Mouse (Mus musculus): ENCODE measurements at regions not wholly inside any gene's neighbourhood (a gene's known extent, or its start where the extent isn't known, plus 50 kb on each side); places are given as distances from the start of the nearest gene placed in this dataset.
"Not testable (repeated sequence)": the region's sequence is repeated elsewhere in the genome, so short reads cannot be mapped to it uniquely, and the experiment has no call there.

DNA sequence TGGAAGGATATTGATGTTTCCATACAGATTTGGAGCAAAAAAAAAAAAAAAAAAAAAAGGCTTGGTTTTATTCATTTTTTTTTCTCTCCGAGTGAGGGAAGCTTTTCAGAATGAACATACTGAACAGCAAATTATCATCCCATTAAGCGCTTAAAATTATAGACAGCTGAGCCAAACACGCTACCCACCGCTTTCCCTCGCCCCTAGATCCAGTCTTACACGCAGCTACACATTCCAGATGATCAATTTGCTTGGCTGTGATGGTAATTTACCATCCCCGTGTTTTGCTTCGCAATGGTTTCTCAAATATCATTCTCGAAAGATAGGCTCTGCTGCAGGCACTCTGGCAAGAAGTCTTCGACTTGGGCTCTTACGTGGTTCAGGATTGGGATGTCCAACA, 192.3 kb upstream of the Gm10131 start:
- H3K27ac ChIP-seq (ENCODE audit: low read depth, low read length), result no peak overlapping the region
- no peak overlapping the region for H3K9ac ChIP-seq (replicated peaks; ENCODE audit: low read depth, low read length)
- ATAC-seq (ENCODE audit: low read depth), result no peak
- H3K9me3 ChIP-seq (ENCODE audit: control insufficient read depth, low read length), result no peaks in the 10 kb centered on the region
- H3K36me3 ChIP-seq (ENCODE audit: control insufficient read depth, insufficient read depth, low read length), result no peaks in the 10 kb centered on the region
- 87% methylated on average over 11 of the region's 11 CpGs for WGBS
- H3K27me3 ChIP-seq (ENCODE audit: control insufficient read depth, insufficient read depth, low read length), result no peaks in the 10 kb centered on the region
- no peak overlapping the region for H3K4me2 ChIP-seq (ENCODE audit: low read depth, low read length)
- H3K4me3 ChIP-seq (ENCODE audit: low read depth, low read length), result no peak overlapping the region
- H3K4me1 ChIP-seq (ENCODE audit: control insufficient read depth, insufficient read depth, low read length), result no peaks in the 10 kb centered on the region

DNA sequence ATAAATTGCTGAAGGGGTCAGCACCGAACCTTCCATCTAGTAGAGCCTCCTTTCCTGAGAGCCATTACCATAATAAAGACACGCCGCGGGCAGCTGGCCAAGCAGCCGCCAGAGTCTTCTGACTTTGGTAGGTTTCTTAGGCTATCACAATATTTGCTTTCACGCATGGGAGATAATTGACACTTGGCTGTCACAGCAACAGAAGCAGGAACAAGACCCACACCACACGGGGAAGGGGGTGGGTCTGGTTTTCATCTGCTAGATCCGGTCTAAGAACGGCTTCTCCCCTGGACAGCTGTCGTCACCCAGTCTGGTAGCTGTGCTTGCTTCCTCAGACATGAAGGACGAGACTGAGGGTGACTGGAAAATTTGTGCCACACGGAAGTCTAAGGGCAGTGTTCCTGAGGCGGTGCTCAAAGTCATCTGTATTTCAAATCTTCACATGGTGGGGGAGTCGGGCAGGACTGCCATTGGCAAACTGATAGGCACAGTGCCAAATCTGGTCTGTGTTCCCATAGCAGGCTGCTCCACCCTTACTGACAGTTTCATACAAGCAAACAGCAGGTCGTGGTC, 188.9 kb upstream of the Gm10131 start:
- no peak overlapping the region for H3K4me2 ChIP-seq (ENCODE audit: low read depth, low read length)
- H3K27ac ChIP-seq (ENCODE audit: low read depth, low read length), result no peak overlapping the region
- no peaks in the 10 kb centered on the region for H3K4me1 ChIP-seq (ENCODE audit: control insufficient read depth, insufficient read depth, low read length)
- H3K9me3 ChIP-seq (ENCODE audit: control insufficient read depth, low read length), result no peaks in the 10 kb centered on the region
- WGBS, result 52% methylated on average over 15 of the region's 15 CpGs
- no peaks in the 10 kb centered on the region for H3K36me3 ChIP-seq (ENCODE audit: control insufficient read depth, insufficient read depth, low read length)
- no peaks in the 10 kb centered on the region for H3K27me3 ChIP-seq (ENCODE audit: control insufficient read depth, insufficient read depth, low read length)
- no peak overlapping the region for H3K4me3 ChIP-seq (ENCODE audit: low read depth, low read length)
- no peak overlapping the region for H3K9ac ChIP-seq (replicated peaks; ENCODE audit: low read depth, low read length)
- no peak for ATAC-seq (ENCODE audit: low read depth)

DNA sequence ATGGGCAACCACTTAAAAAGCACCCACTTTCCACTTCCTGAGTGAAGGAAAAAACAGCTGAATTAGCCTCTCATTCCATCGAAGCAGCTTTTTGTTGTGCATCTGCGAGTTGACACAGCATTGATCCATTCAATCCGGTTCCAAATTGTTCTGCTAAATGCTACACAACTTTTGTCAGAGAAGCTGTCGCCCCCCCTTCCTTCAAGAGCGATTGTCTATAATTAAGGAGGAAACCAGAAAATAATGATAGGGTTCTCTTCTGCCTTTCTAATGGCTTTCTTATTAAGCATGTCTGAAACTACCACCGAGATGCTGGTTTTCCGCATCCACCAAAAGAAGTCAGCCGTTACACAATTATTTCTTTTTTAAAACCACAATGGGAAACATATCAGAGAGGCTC, 183.2 kb upstream of the Gm10131 start:
- ATAC-seq (ENCODE audit: low read depth), result no peak
- no peak overlapping the region for H3K4me2 ChIP-seq (ENCODE audit: low read depth, low read length)
- H3K36me3 ChIP-seq (ENCODE audit: control insufficient read depth, insufficient read depth, low read length), result no peaks in the 10 kb centered on the region
- WGBS, result 90% methylated on average over 8 of the region's 8 CpGs
- H3K27me3 ChIP-seq (ENCODE audit: control insufficient read depth, insufficient read depth, low read length), result no peaks in the 10 kb centered on the region
- H3K4me1 ChIP-seq (ENCODE audit: control insufficient read depth, insufficient read depth, low read length), result no peaks in the 10 kb centered on the region
- H3K9me3 ChIP-seq (ENCODE audit: control insufficient read depth, low read length), result no peaks in the 10 kb centered on the region
- H3K27ac ChIP-seq (ENCODE audit: low read depth, low read length), result no peak overlapping the region
- H3K4me3 ChIP-seq (ENCODE audit: low read depth, low read length), result no peak overlapping the region
- H3K9ac ChIP-seq (replicated peaks; ENCODE audit: low read depth, low read length), result no peak overlapping the region

DNA sequence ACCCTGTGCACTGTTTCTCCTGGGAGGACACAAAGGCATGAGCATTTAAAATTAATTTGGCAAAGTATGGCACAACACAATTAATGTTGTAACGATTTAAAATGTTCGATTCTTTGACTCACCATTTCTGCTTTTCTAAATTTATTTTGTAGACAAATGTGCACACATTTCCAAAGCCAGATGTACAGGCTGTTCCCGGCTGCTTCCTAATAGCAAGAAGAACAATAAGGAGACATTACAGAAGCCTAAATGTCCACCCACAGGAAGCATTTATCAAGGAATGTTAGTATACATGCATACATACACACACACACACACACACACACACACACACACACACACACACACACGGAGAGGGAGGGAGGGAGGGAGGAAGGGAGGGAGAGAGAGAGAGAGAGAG, 179.1 kb upstream of the Gm10131 start:
- Histone ChIP-seq H3K4me1 (ENCODE audit: control insufficient read depth, insufficient read depth, low read length) (no peaks in the 10 kb centered on the region), H3K9me3 (ENCODE audit: control insufficient read depth, low read length) (no peaks in the 10 kb centered on the region), H3K27me3 (ENCODE audit: control insufficient read depth, insufficient read depth, low read length) (no peaks in the 10 kb centered on the region), H3K9ac (replicated peaks; ENCODE audit: low read depth, low read length) (no peak overlapping the region), H3K36me3 (ENCODE audit: control insufficient read depth, insufficient read depth, low read length) (no peaks in the 10 kb centered on the region), H3K27ac (ENCODE audit: low read depth, low read length) (no peak overlapping the region), H3K4me2 (ENCODE audit: low read depth, low read length) (no peak overlapping the region), H3K4me3 (ENCODE audit: low read depth, low read length) (no peak overlapping the region)
- WGBS, result 77% methylated on average over 4 of the region's 4 CpGs
- no peak for ATAC-seq (ENCODE audit: low read depth)

DNA sequence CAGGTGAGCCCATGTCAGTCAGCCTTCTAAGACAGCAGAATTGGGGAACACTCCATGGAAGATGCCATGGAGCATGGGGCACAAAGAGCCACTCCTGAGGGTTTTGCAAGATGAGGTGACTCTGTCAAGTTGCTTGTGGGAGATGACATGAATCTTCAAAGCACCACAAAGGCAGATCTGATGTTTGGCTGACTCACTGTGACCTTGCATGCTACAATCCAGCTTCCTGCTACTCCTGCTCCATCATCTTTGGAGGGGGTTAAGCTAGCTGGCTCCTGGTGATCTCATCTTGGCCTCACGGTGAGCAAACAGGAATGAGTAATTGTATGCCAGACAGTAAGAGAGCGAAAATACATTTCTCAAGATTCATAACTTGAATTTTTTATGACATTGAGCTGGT, 176.3 kb upstream of the Gm10131 start:
- no peaks in the 10 kb centered on the region for H3K9me3 ChIP-seq (ENCODE audit: control insufficient read depth, low read length)
- no peak overlapping the region for H3K4me3 ChIP-seq (ENCODE audit: low read depth, low read length)
- no peak overlapping the region for H3K4me2 ChIP-seq (ENCODE audit: low read depth, low read length)
- no peaks in the 10 kb centered on the region for H3K27me3 ChIP-seq (ENCODE audit: control insufficient read depth, insufficient read depth, low read length)
- H3K9ac ChIP-seq (replicated peaks; ENCODE audit: low read depth, low read length), result no peak overlapping the region
- no peak overlapping the region for H3K27ac ChIP-seq (ENCODE audit: low read depth, low read length)
- no peak for ATAC-seq (ENCODE audit: low read depth)
- 73% methylated on average over 2 of the region's 2 CpGs for WGBS
- no peaks in the 10 kb centered on the region for H3K36me3 ChIP-seq (ENCODE audit: control insufficient read depth, insufficient read depth, low read length)
- no peaks in the 10 kb centered on the region for H3K4me1 ChIP-seq (ENCODE audit: control insufficient read depth, insufficient read depth, low read length)

DNA sequence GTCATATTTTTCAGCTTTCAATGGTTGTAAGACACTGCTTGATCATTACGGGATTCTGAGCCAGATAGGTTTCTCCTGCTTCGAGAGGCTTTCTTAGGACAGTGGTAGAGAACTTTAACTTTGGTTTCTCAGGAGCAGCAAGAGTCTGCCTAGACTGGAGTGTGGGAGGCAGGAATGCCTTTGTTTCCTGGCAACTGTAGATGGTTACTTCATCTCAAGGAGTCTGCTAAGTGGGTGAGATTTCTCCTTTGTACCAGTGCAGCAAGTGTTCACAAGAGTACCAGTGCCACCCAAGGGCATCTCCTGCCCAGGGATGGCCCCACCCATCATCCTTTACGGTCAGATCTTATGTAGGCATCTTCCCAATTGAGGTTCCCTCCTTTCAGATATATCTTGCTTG, 173.0 kb upstream of the Gm10131 start:
- ATAC-seq (ENCODE audit: low read depth), result no peak
- Histone ChIP-seq H3K4me1 (ENCODE audit: control insufficient read depth, insufficient read depth, low read length) (no peaks in the 10 kb centered on the region), H3K9me3 (ENCODE audit: control insufficient read depth, low read length) (no peaks in the 10 kb centered on the region), H3K27me3 (ENCODE audit: control insufficient read depth, insufficient read depth, low read length) (no peaks in the 10 kb centered on the region), H3K27ac (ENCODE audit: low read depth, low read length) (no peak overlapping the region), H3K9ac (replicated peaks; ENCODE audit: low read depth, low read length) (no peak overlapping the region), H3K4me2 (ENCODE audit: low read depth, low read length) (no peak overlapping the region), H3K36me3 (ENCODE audit: control insufficient read depth, insufficient read depth, low read length) (no peaks in the 10 kb centered on the region), H3K4me3 (ENCODE audit: low read depth, low read length) (no peak overlapping the region)
- 96% methylated on average over 3 of the region's 3 CpGs for WGBS

DNA sequence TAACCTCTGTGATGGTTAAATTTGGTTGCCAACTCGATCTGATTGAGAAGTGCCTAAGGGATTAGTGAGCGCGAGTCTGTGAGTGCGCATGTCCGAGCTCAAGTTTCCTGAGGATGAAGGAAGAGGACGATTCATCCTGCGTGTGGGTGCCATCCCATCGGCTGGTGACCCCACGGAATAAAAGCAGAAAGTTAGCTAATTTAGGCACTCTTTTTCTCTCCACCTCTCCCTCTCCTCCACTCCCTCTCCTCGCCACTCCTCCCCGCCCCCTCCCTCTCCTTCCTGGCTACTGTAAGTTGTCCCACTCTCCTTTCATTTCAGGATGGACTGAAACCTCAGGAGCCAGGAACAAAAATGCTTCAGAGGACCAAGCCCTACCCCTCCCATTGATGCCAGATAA, 168.9 kb upstream of the Gm10131 start:
- Histone ChIP-seq H3K27ac (ENCODE audit: low read depth, low read length) (no peak overlapping the region), H3K9me3 (ENCODE audit: control insufficient read depth, low read length) (no peaks in the 10 kb centered on the region), H3K27me3 (ENCODE audit: control insufficient read depth, insufficient read depth, low read length) (no peaks in the 10 kb centered on the region), H3K36me3 (ENCODE audit: control insufficient read depth, insufficient read depth, low read length) (no peaks in the 10 kb centered on the region), H3K4me3 (ENCODE audit: low read depth, low read length) (no peak overlapping the region), H3K4me2 (ENCODE audit: low read depth, low read length) (peak overlapping the region; percentile 24; the same call in 1 of the 2 replicates), H3K4me1 (ENCODE audit: control insufficient read depth, insufficient read depth, low read length) (no peaks in the 10 kb centered on the region), H3K9ac (replicated peaks; ENCODE audit: low read depth, low read length) (no peak overlapping the region)
- no peak for ATAC-seq (ENCODE audit: low read depth)
- 31% methylated on average over 11 of the region's 11 CpGs for WGBS

DNA sequence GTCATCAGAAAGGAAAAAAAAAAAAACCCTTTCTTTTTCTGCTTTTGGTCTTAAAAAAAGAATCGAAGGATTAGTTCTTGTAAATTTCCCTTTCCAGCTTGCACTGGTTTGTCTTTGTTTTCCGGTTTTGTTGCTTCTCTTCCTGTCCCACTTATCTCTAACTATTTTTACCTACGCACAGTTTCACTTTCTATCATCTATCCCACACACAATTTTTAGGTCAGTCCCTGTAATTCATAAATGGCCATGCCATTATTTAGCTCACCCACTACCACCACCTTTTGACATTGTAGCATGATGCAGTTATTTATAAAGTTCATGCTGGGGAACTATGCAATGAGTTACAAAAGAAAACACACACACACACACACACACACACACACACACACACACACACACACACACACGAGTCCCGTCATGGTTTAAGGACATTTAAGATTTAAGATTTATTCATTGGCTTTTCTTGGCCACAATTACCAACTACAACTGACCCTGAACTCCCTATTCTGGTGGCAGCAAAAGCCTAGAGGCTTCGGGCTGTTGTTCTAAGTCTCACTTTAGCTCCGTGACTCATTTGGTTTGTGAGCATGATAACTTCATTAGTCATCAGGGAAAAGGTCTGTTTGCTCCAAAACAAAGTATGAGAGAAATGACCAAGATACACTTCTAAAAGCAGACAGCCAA, 164.6 kb upstream of the Gm10131 start:
- no peaks in the 10 kb centered on the region for H3K36me3 ChIP-seq (ENCODE audit: control insufficient read depth, insufficient read depth, low read length)
- no peak overlapping the region for H3K27ac ChIP-seq (ENCODE audit: low read depth, low read length)
- no peaks in the 10 kb centered on the region for H3K9me3 ChIP-seq (ENCODE audit: control insufficient read depth, low read length)
- H3K4me2 ChIP-seq (ENCODE audit: low read depth, low read length), result no peak overlapping the region
- no peaks in the 10 kb centered on the region for H3K27me3 ChIP-seq (ENCODE audit: control insufficient read depth, insufficient read depth, low read length)
- no peak overlapping the region for H3K4me3 ChIP-seq (ENCODE audit: low read depth, low read length)
- no peak overlapping the region for H3K9ac ChIP-seq (replicated peaks; ENCODE audit: low read depth, low read length)
- 77% methylated on average over 7 of the region's 7 CpGs for WGBS
- ATAC-seq (ENCODE audit: low read depth), result no peak
- no peaks in the 10 kb centered on the region for H3K4me1 ChIP-seq (ENCODE audit: control insufficient read depth, insufficient read depth, low read length)

DNA sequence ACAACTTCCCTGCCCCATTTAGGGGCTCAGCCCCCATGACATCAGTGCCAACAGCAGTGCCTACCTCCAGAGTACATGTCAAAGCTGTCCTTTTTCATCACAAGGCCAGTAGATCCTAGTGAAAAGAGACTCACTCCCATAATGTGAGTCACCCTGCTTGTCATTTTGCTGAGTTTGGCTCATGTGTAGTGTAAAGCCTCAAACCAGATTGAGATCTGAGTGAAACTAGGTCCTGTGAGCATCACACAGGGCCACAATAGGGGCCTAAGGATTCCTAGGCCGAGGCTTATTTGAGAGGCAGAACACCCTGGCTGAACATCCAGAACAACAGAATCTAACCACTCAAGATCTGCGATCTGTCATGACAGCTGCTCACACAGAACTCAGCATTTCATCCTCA, 163.3 kb upstream of the Gm10131 start:
- not testable (repeated sequence) for H3K36me3 ChIP-seq (ENCODE audit: control insufficient read depth, insufficient read depth, low read length); H3K4me2 ChIP-seq (ENCODE audit: low read depth, low read length); H3K27me3 ChIP-seq (ENCODE audit: control insufficient read depth, insufficient read depth, low read length); H3K27ac ChIP-seq (ENCODE audit: low read depth, low read length); H3K4me3 ChIP-seq (ENCODE audit: low read depth, low read length); ATAC-seq (ENCODE audit: low read depth); H3K9me3 ChIP-seq (ENCODE audit: control insufficient read depth, low read length); H3K4me1 ChIP-seq (ENCODE audit: control insufficient read depth, insufficient read depth, low read length); H3K9ac ChIP-seq (replicated peaks; ENCODE audit: low read depth, low read length)
- 89% methylated on average over 2 of the region's 2 CpGs for WGBS

Data from neural tube, embryonic 14.5 days (tissue).